Mouse (Mus musculus) gastrocnemius, adult 8-10 months (tissue): Measurements from ENCODE around the gene Lrrc25. TPM values are rescaled to one million over a fixed set of nuclear protein-coding genes. Genes with fewer than 3 reads are reported as not detected.

ENCODE experiments used
- total RNA-seq, 4 experiments: library from RNA; stranded (reverse); gene quantifications; 2 replicates each; pipeline ENCODE4 v1.2.4; 2022

Lrrc25 gene
- total RNA-seq, 4 experiments from 2014 or later, result 0.17 to 0.49 (median 0.22) TPM; not detected in 1

Other genes with a start within 250 kb of the Lrrc25 start
- gene Comp, start 242.6 kb upstream of the Lrrc25 start, total RNA-seq, result 10 to 100 TPM in 2 of 4 experiments, 1 to 10 TPM in 2; 2.7 to 16.7 (median 8.4) TPM
- 10 to 100 TPM in 1 of 4 experiments, 1 to 10 TPM in 3; 7.1 to 15.3 (median 7.6) TPM for gene Crtc1, start 176.6 kb upstream of the Lrrc25 start, total RNA-seq
- gene Klhl26, start 139.2 kb upstream of the Lrrc25 start, total RNA-seq, result 1 to 10 TPM; 6.6 to 9.7 (median 7.5) TPM
- gene Tmem59l, start 128.8 kb upstream of the Lrrc25 start, total RNA-seq, result not detected
- 1 to 10 TPM; 1.1 to 2.5 (median 2.3) TPM for gene Crlf1, start 123.0 kb upstream of the Lrrc25 start, total RNA-seq
- 100 to 1,000 TPM; 175 to 196 (median 181) TPM for gene Rex1bd, start 109.4 kb upstream of the Lrrc25 start, total RNA-seq
- gene Uba52, start 105.4 kb upstream of the Lrrc25 start, total RNA-seq, result 100 to 1,000 TPM; 794 to 918 (median 839) TPM
- 100 to 1,000 TPM; 113 to 123 (median 120) TPM for gene Fkbp8, start 88.4 kb upstream of the Lrrc25 start, total RNA-seq
- gene Kxd1, start 88.2 kb upstream of the Lrrc25 start, total RNA-seq, result 10 to 100 TPM; 68.3 to 80.8 (median 76.7) TPM
- 10 to 100 TPM; 11.9 to 14.7 (median 12.3) TPM for gene Ell, start 76.7 kb upstream of the Lrrc25 start, total RNA-seq
- 1 to 10 TPM; 1.9 to 3.4 (median 2.4) TPM for gene Isyna1, start 21.8 kb upstream of the Lrrc25 start, total RNA-seq
- gene Ssbp4, start 7.3 kb upstream of the Lrrc25 start, total RNA-seq, result 10 to 100 TPM in 3 of 4 experiments, 1 to 10 TPM in 1; 8.5 to 19.2 (median 10.4) TPM
- under 1 TPM in 1 of 4 experiments, not detected in 3; 0.24 TPM for gene Gdf15, start 16.3 kb downstream of the Lrrc25 start, total RNA-seq
- 10 to 100 TPM; 13.6 to 19.0 (median 15.7) TPM for gene Pgpep1, start 44.2 kb downstream of the Lrrc25 start, total RNA-seq
- 10 to 100 TPM; 64.4 to 75.4 (median 70.3) TPM for gene Lsm4, start 57.1 kb downstream of the Lrrc25 start, total RNA-seq
- 10 to 100 TPM; 31.9 to 42.0 (median 38.3) TPM for gene Jund, start 82.8 kb downstream of the Lrrc25 start, total RNA-seq
- gene Iqcn, start 87.3 kb downstream of the Lrrc25 start, total RNA-seq, result not detected
- not detected for gene Gm3336, start 102.4 kb downstream of the Lrrc25 start, total RNA-seq
- gene Pde4c, start 107.6 kb downstream of the Lrrc25 start, total RNA-seq, result 1 to 10 TPM in 2 of 4 experiments, under 1 TPM in 2; 0.65 to 2.3 (median 1.1) TPM
- gene Rab3a, start 138.5 kb downstream of the Lrrc25 start, total RNA-seq, result 10 to 100 TPM; 28.5 to 34.0 (median 32.3) TPM
- gene Mpv17l2, start 144.8 kb downstream of the Lrrc25 start, total RNA-seq, result 10 to 100 TPM; 19.7 to 24.6 (median 22.2) TPM
- gene Pik3r2, start 160.6 kb downstream of the Lrrc25 start, total RNA-seq, result 10 to 100 TPM; 14.5 to 17.4 (median 16.0) TPM
- gene Mast3, start 188.9 kb downstream of the Lrrc25 start, total RNA-seq, result 1 to 10 TPM; 1.7 to 4.5 (median 2.4) TPM
- gene Il12rb1, start 192.3 kb downstream of the Lrrc25 start, total RNA-seq, result not detected
- 100 to 1,000 TPM in 1 of 4 experiments, 10 to 100 TPM in 3; 38.9 to 177 (median 68.9) TPM for gene Arrdc2, start 223.6 kb downstream of the Lrrc25 start, total RNA-seq
- gene Kcnn1, start 247.1 kb downstream of the Lrrc25 start, total RNA-seq, result 10 to 100 TPM; 18.0 to 21.5 (median 20.5) TPM